Mouse (Mus musculus) liver, embryonic 12.5 days (tissue): ENCODE data around the gene Cdc42ep5. TPM values are rescaled to one million over a fixed set of nuclear protein-coding genes. Genes with fewer than 3 reads are reported as not detected.

Source experiments
- ATAC-seq: fragments of 200-750 bp; cut with Nextera tagmentation; 2 replicates; pipeline ENCODE4 v1.8.0; 2017; ENCODE audit warnings: moderate number of reproducible peaks, mild to moderate bottlenecking, moderate library complexity
- H3K27ac ChIP-seq: fragments of 300-500 bp; sonication (generic); 2 replicates; pipeline ENCODE4 v1.5.1; 2016; ENCODE audit warnings: mild to moderate bottlenecking
- H3K27me3 ChIP-seq: fragments of 300-500 bp; sonication (generic); replicated peaks from 2 replicates; pipeline ENCODE4 v1.6.1; 2016; ENCODE audit warnings: mild to moderate bottlenecking, moderate library complexity
- H3K36me3 ChIP-seq: fragments of 300-500 bp; sonication (generic); 2 replicates; pipeline ENCODE4 v1.6.1; 2016; ENCODE audit warnings: mild to moderate bottlenecking, moderate library complexity
- H3K4me1 ChIP-seq: fragments of 300-500 bp; sonication (generic); 2 replicates; pipeline ENCODE4 v1.6.1; 2016
- H3K4me2 ChIP-seq: fragments of 300-500 bp; sonication (generic); 2 replicates; pipeline ENCODE4 v1.6.1; 2016; ENCODE audit warnings: mild to moderate bottlenecking, moderate library complexity
- H3K4me3 ChIP-seq: fragments of 300-500 bp; sonication (generic); 2 replicates; pipeline ENCODE4 v1.5.1; 2016; ENCODE audit warnings: mild to moderate bottlenecking, moderate library complexity
- H3K9ac ChIP-seq: fragments of 300-500 bp; sonication (generic); 2 replicates; pipeline ENCODE4 v1.6.1; 2016; ENCODE audit warnings: mild to moderate bottlenecking, moderate library complexity
- H3K9me3 ChIP-seq: fragments of 300-500 bp; sonication (generic); replicated peaks from 2 replicates; pipeline ENCODE4 v1.6.1; 2016; ENCODE audit warnings: mild to moderate bottlenecking, moderate library complexity
- WGBS: fragments of 180-500 bp; shearing (Covaris S2); methylation state at CpG from one replicate; pipeline ENCODE4 v1.1.7; 2016; ENCODE audit not compliant: insufficient replicate concordance; 5-methylcytosine and 5-hydroxymethylcytosine counted together
- polyA plus RNA-seq: library from polyadenylated mRNA; unstranded; fragments of >200 nt; fragmentation: Nextera tagmentation; extraction: Ambion mirVana; gene quantifications from 2 replicates; pipeline ENCODE4 v1.2.1, GENCODE M21; 2016

The Cdc42ep5 gene
- polyA plus RNA-seq, 1 experiment from 2014 or later, result 10.5 TPM

DNA sequence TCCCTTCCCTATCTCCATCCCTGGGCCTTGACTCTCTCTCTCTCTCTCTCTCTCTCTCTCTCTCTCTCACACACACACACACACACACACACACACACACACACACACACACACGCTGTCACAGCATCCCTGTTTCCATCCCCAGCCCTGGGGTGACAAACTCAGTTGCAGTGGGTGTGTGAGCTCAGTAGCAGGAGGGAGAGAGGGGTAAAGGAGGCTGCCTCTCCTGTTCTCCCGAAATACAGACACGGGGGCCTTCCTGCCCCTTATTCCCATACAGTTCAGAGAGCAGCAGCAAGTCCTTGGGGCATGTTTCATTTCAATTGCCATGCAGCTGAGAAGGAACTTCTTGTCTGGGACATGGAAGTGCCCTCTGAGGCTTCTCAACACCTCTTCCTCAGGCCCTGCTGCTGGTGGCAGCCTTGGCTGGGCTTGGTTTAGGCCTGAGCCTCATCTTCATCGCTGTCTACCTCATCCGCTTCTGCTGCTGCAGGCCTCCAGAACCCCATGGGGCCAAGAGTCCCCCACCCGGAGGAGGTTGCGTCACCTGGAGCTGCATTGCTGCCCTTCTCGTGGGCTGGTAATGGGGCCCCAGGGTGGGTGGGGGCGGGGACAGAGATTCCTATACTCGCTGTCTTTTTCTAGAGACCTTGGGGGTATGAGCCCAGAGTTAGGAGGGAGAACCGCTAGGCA, 42.4 kb downstream of the Cdc42ep5 start:
- H3K4me2 ChIP-seq, result no peak overlapping the region
- WGBS, result 46% methylated on average over 11 of the region's 11 CpGs
- no peaks in the 10 kb centered on the region for H3K9me3 ChIP-seq
- ATAC-seq, result no peak
- H3K27me3 ChIP-seq, result peaks cover 66% of the 10 kb centered on the region
- H3K9ac ChIP-seq, result no peak overlapping the region
- H3K36me3 ChIP-seq, result no peaks in the 10 kb centered on the region
- peaks cover 12% of the 10 kb centered on the region for H3K4me1 ChIP-seq
- no peak overlapping the region for H3K27ac ChIP-seq
- no peak overlapping the region for H3K4me3 ChIP-seq

DNA sequence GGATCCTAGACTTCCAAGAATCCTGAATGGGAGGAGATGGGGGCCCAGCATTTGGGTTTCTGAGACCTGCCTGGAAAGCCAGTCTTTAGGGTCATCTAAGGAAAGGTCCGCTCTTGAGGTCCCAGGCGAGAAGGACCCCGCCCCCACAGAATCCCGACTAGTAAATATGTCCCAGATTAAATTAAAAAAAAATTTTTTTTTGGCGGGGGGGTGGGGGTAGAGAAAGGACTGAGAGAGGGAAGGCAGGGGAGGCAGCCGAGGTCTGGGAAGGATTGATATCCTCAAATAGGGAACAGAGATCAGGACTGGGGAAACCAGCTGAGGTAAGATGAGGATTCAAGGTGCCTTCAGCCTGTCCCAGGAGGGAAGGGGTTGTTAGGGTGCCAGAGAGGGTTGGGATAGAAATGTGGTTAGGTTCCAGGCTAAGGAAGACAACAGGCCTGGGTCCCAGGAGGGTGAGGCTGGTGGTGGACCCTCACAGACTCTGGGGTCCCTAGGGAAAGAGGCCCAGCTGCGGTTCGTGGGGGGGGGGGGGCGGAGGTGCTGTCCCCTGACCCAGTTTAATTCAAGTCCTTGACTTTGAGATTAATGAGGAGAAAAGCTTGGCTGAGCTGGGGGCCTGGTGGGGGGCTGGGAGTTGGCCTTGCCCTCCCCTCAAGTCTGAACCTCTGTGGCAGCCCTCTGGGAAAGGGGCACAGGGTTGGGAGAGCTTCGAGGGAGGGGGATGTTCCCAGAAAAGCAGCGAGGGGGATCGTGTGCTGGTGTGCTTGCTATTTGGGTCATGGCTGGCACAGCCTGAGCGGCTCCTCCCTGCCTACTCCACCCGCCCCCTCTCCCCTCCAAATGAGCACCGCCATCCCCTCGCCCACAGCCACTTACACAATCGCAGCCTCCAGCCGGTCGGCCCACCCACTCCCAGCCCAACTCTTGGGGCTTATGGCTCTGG, 44.4 kb downstream of the Cdc42ep5 start:
- no peak for ATAC-seq
- Histone ChIP-seq H3K9ac (no peak overlapping the region), H3K27ac (no peak overlapping the region), H3K36me3 (no peaks in the 10 kb centered on the region), H3K4me2 (no peak overlapping the region; the same call in 1 of the 2 replicates), H3K27me3 (peaks cover 68% of the 10 kb centered on the region), H3K9me3 (no peaks in the 10 kb centered on the region), H3K4me1 (peaks cover 12% of the 10 kb centered on the region), H3K4me3 (no peak overlapping the region)
- 15% methylated on average over 18 of the region's 19 CpGs for WGBS

DNA sequence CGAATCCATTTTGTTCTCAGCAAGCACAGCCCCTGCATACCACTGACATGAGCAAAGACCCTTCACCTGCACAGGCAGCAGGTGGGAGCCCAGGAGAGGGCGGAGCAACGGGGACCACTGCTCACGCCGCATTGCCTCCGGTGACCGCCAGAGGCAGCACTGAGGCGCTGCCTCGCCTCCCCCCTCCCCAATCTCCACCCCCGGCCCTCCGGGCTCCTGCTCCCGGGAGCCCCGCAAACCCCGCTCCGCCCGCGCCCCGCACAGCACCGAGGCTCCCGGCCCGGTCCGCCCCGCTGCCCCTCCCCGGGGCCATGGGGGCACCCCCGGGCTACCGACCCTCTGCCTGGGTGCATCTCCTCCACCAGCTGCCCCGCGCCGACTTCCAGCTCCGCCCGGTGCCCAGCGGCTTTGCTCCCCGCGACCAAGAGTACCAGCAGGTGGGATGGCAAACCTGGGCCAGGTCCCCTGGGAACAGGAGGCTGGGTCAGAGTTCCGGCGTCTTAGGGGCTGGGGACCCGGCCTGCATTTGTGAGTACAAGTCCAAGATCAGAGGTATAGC, 45.2 kb downstream of the Cdc42ep5 start, which contains the start of gene Ttyh1:
Ttyh1 (plus strand) TSS at position 65 of the 559 bp plus-strand sequence.
- no peak for ATAC-seq
- Histone ChIP-seq H3K9ac (no peak within 1 kb of the TSS), H3K9me3 (no peaks in the 10 kb centered on the region), H3K4me3 (peak within 1 kb of the TSS; percentile 36), H3K4me1 (peaks cover 7% of the 10 kb centered on the region), H3K27me3 (peaks cover 68% of the 10 kb centered on the region), H3K36me3 (no peaks in the 10 kb centered on the region), H3K4me2 (peak within 1 kb of the TSS; percentile 58), H3K27ac (no peak within 1 kb of the TSS)
- WGBS, result 4% methylated on average over 36 of the region's 37 CpGs

DNA sequence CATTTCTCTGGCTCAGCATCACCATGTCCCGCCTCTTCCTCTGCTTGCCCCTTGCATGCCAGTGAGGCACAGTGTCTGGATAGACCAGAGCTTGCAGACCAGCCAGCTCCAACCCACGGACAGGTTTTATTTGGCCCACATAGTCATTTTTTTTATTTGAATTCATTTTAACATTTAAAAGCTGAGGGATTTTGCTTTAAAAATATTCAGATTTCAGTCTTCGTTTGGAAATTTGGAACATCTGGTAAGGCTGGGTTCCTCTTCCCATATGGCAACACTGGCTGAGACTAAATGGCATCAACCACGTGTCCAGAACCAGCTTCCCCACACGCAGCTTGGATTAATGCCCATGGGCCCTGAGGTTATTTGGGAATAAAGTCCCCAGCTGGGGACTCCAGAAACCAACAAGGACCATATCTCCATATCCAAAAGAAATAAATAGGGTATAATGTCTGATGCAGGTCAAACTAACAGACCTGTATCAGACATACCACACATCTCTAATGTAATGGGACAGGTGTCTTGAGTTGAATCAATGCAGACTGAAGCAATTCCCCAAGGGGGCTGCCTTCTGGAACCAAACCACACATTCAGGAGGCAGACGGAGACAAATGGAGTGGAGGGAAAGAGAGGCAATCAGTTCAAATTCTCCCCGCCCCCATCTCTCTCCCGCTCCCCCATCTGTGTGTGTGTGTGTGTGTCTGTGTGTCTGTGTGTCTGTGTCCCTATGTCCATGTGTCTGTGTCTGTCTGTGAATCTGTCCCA, 47.4 kb downstream of the Cdc42ep5 start:
- 50% methylated on average over 8 of the region's 8 CpGs for WGBS
- Histone ChIP-seq H3K27ac (no peak overlapping the region), H3K27me3 (peaks cover 51% of the 10 kb centered on the region), H3K9ac (no peak overlapping the region), H3K4me1 (peaks cover 5% of the 10 kb centered on the region), H3K36me3 (no peaks in the 10 kb centered on the region), H3K4me3 (no peak overlapping the region), H3K4me2 (no peak overlapping the region), H3K9me3 (no peaks in the 10 kb centered on the region)
- ATAC-seq, result no peak

DNA sequence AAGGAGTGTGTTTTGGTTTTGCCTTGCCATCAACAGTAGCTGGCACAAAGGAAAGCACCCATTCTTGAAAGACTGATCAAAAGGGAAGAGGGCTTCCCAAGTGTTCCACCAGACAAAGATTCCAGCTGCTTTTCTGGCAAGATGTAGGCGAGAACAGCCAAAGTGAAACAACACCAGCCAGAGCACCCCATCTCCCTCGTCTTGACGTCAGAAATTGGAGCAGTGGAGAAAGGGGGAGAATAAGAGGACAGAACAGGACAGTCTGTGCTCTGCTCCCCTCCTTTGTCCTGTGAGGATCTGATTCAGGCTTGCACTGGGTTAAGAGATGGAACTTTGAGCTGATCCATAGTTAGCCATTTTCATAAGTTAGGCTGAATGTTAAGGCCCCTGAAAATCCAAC, 52.9 kb downstream of the Cdc42ep5 start:
- no peak for ATAC-seq
- WGBS, result 45% methylated on average over 3 of the region's 3 CpGs

DNA sequence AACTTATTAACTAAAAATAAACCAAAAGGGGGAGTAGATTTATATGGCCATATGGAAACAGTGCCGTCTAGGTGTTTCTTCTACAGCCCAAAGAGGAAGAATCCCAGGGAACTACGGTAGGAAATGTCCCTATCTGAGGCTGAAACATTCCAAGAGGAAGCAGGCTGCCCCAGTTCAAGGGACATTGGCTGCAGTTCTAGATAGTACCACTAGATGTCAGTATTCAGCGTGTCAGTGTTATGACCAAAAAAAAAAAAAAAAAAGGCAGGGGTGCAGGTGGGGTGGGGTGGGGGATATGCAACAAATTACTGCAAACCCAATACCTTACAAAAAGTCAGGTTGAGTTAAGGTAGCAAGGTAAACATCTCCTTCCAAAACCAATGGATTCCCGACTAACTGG, 61.2 kb downstream of the Cdc42ep5 start:
- Histone ChIP-seq H3K9me3 (no peaks in the 10 kb centered on the region), H3K4me1 (no peaks in the 10 kb centered on the region), H3K4me3 (no peak overlapping the region), H3K9ac (no peak overlapping the region), H3K36me3 (no peaks in the 10 kb centered on the region), H3K27ac (no peak overlapping the region), H3K27me3 (no peaks in the 10 kb centered on the region), H3K4me2 (no peak overlapping the region)
- no peak for ATAC-seq
- 19% methylated on average over 4 of the region's 4 CpGs for WGBS

More for the DNA sequence above, 52.9 kb downstream of the Cdc42ep5 start:
- Histone ChIP-seq H3K4me1 (no peaks in the 10 kb centered on the region), H3K27me3 (no peaks in the 10 kb centered on the region), H3K27ac (no peak overlapping the region), H3K4me3 (no peak overlapping the region), H3K9ac (no peak overlapping the region), H3K9me3 (no peaks in the 10 kb centered on the region), H3K4me2 (no peak overlapping the region), H3K36me3 (no peaks in the 10 kb centered on the region)

Other genes starting within 250 kb of the Cdc42ep5 start
- gene Lilra6, start 249.4 kb downstream of the Cdc42ep5 start, polyA plus RNA-seq, result 0.12 and 0.20 TPM in 2 replicates
- 0.81 and 1.0 TPM in 2 replicates for gene Lair1, start 101.7 kb downstream of the Cdc42ep5 start, polyA plus RNA-seq
- 0.48 and 0.77 TPM in 2 replicates for gene Ttyh1, start 45.5 kb downstream of the Cdc42ep5 start, polyA plus RNA-seq
- 39.3 and 44.5 TPM in 2 replicates for gene Leng8, start 27.8 kb downstream of the Cdc42ep5 start, polyA plus RNA-seq
- 1.2 and 1.5 TPM in 2 replicates for gene Leng9, start 14.5 kb downstream of the Cdc42ep5 start, polyA plus RNA-seq
- 0.10 and 0.14 TPM in 2 replicates for gene Lilra5, start 72.9 kb upstream of the Cdc42ep5 start, polyA plus RNA-seq
- gene Ncr1, start 172.9 kb upstream of the Cdc42ep5 start, polyA plus RNA-seq, result not detected in 2 replicates
- 5.0 and 5.5 TPM in 2 replicates for gene Gp6, start 232.9 kb upstream of the Cdc42ep5 start, polyA plus RNA-seq